Mouse (Mus musculus) kidney, adult 11 months (tissue): ENCODE data around the gene Ldb2.

Experiments
- DNase-seq: peaks from one replicate; pipeline ENCODE4 v3.0.0; 2022

Ldb2 gene

GRCm38 (mm10) chr5:44714508-44714907, 85.0 kb downstream of the Ldb2 start:
- no peak for DNase-seq

- DNase-seq: no peak
Observed at GRCm38 (mm10) chr5:44713181-44713789, 86.2 kb downstream of the Ldb2 start.

- peak; percentile 24 for DNase-seq
Observed at GRCm38 (mm10) chr5:44711211-44711610, 88.3 kb downstream of the Ldb2 start.

- no peak for DNase-seq
Observed at GRCm38 (mm10) chr5:44710132-44710871, 89.2 kb downstream of the Ldb2 start.

- no peak for DNase-seq
Observed at GRCm38 (mm10) chr5:44709276-44709675, 90.2 kb downstream of the Ldb2 start.

- no peak for DNase-seq
Observed at GRCm38 (mm10) chr5:44707946-44708345, 91.5 kb downstream of the Ldb2 start.

GRCm38 (mm10) chr5:44706997-44707698, 92.3 kb downstream of the Ldb2 start:
- peak; percentile 72 for DNase-seq

GRCm38 (mm10) chr5:44697993-44698392, 101.5 kb downstream of the Ldb2 start:
- DNase-seq: no peak

GRCm38 (mm10) chr5:44696548-44696947, 102.9 kb downstream of the Ldb2 start:
- DNase-seq: no peak

GRCm38 (mm10) chr5:44693674-44694073, 105.8 kb downstream of the Ldb2 start:
- DNase-seq: no peak

GRCm38 (mm10) chr5:44686344-44686743, 113.1 kb downstream of the Ldb2 start:
- no peak for DNase-seq

- no peak for DNase-seq
Observed at GRCm38 (mm10) chr5:44681054-44681638, 118.3 kb downstream of the Ldb2 start.

GRCm38 (mm10) chr5:44677814-44678213, 121.7 kb downstream of the Ldb2 start:
- no peak for DNase-seq

- no peak for DNase-seq
Observed at GRCm38 (mm10) chr5:44676145-44676754, 123.2 kb downstream of the Ldb2 start.

GRCm38 (mm10) chr5:44670336-44670735, 129.1 kb downstream of the Ldb2 start:
- peak; percentile 43 for DNase-seq

- DNase-seq: no peak
Observed at GRCm38 (mm10) chr5:44667907-44668306, 131.6 kb downstream of the Ldb2 start.

- no peak for DNase-seq
Observed at GRCm38 (mm10) chr5:44667383-44667782, 132.1 kb downstream of the Ldb2 start.

GRCm38 (mm10) chr5:44659651-44660050, 139.8 kb downstream of the Ldb2 start:
- no peak for DNase-seq

- no peak for DNase-seq
Observed at GRCm38 (mm10) chr5:44656707-44657106, 142.8 kb downstream of the Ldb2 start.

GRCm38 (mm10) chr5:44654403-44654802, 145.1 kb downstream of the Ldb2 start:
- no peak for DNase-seq

- DNase-seq: no peak
Observed at GRCm38 (mm10) chr5:44646842-44647190, 152.7 kb downstream of the Ldb2 start.

- no peak for DNase-seq
Observed at GRCm38 (mm10) chr5:44645952-44646841, 153.3 kb downstream of the Ldb2 start.
